Mouse (Mus musculus) urinary bladder, adult 2 months (tissue): Measurements from ENCODE around the gene Sucla2. TPM values are rescaled to one million over a fixed set of nuclear protein-coding genes. Genes with fewer than 3 reads are reported as not detected.
"Not testable (repeated sequence)": the region's sequence is repeated elsewhere in the genome, so short reads cannot be mapped to it uniquely, and the experiment has no call there.

Source experiments
- DNase-seq: peaks from one replicate; pipeline ENCODE4 v3.0.0; 2022; ENCODE audit warnings: low spot score
- polyA plus RNA-seq: library from polyadenylated mRNA; depleted of rRNA; stranded (reverse); fragments of >200 nt; gene quantifications from 2 replicates; pipeline ENCODE4 v1.2.3, GENCODE M21; 2012; rRNA removed

The Sucla2 gene
- polyA plus RNA-seq, 1 experiment, result 76.3 TPM

DNA sequence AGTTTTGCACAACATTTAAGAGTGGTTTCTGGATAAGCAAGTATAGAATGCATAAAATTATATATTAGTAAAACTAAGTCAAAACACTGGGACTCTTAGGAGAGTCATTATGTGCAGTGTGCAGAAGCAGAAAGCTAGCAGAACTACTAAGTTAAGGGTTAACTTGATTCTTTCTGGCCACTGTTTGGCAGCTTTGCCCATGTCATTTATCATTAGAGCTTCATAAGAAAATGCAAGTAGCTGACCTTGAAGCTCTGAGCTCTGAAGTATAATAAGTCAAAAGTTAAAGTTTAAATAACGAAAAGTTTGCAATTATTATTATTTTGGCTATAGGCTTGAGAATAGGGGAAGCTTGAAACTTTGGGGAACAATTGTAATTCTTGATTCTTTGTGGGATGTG lies 89.8 kb downstream of the Sucla2 start:
- DNase-seq, result not testable (repeated sequence)

DNA sequence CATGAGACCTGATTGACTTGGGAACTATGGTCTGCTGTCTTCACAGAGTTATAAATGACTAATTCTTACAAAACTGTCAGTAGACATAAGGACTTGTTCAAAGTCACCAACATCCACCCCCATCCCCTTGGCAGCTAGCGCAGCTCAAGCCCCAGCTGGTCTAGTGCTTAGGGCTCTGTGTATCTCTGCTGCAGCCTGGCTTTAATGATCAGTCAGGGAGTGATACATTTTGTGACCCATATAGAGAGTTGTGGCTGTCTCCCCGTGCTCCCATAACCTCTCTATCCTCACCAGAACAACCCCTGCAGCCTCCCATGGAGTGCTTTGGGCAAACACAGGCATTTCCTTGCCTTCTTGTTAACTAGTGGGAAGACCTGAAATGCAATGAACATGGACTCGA lies 95.8 kb downstream of the Sucla2 start:
- no peak for DNase-seq

DNA sequence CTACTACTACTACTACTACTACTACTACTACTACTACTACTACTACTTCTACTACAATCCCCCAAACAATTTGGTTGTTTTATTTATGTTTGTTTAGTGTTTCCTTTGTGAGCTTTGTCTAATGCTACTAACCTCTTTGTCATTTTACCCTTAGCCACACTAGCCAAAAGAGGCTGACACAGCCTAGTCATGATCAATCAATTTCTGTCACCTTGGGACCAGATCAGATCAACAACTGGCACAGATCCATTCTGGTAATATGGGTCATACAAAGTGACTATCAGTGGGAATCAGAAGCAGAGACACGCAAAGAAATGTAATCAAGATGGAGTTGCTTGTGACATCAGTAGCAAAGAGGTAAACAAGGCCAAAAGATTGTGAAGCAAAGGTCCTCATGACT lies 97.9 kb downstream of the Sucla2 start:
- DNase-seq, result no peak

DNA sequence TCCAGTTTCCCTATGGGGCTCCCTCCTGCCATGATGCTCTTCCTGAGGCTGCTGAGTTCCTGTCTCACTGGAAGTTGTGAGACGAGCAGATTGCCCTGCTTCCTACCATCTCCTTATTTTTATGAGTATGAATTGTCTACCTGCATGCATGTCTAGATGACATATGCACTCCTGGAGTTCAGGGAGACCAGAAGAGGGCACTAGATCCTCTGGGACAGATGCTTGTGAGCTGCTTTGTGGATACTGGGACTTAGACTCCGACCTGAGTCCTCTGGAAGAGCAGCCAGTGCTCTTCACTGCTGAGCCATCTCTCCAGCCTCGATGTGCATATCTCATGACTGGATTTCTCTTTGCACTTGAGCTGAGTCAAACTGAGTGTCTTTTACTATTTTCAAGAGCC lies 100.3 kb downstream of the Sucla2 start:
- DNase-seq, result no peak

GRCm38 (mm10) chr14:73631511-73631910 lies 106.4 kb downstream of the Sucla2 start:
- no peak for DNase-seq

DNA sequence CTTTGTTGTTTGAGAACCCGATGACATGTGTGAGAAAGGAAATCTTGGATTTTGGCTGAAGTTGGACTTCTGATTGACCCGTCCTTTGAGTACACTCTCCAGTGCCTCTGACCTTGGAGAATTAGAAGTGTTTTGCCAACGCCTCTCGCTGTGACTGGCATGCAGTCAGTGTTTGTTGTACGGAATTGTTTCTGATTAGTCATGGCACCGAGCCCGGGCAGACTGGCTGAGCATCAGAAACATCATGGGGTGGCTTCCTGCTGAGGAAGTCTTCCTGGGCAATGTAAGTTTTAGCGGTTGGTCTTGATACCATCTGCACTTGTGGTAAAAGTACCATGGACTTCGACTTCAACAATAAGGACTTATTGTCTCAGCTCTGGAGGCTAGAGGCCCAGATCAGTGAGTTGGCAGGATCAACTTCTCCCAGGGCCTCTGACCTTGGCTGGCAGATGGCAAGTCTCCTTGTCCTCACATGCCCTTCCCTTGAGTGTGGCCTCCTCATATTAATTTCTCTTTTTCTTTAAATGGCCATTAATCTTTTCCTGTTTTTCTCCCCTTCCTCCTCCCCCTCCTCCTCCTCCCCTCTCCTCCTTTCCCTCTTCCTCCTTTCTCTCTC lies 107.6 kb downstream of the Sucla2 start:
- no peak for DNase-seq

DNA sequence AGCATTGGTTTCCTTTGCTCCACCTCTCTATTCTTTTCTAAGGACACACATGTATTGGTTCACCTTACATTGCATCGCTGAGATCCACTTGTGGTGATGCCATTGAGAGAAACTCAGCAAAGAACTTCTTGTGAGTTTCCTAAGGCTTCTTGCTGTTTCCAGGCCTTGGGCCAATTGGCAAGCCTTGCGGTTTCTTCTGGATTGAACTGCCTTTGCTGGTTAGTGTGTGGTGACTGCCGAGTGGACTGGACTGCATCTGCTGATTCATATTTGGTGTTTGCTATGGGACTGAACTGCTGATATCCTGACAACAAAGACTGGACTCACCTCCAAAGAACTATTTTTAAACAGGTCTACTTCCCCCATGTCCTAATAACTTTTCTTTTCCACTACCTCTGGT lies 109.2 kb downstream of the Sucla2 start:
- no peak for DNase-seq

- DNase-seq, result no peak
Measured at GRCm38 (mm10) chr14:73637460-73637859, 112.3 kb downstream of the Sucla2 start.

Other genes starting within 250 kb of the Sucla2 start
- gene Rb1, start 199.5 kb upstream of the Sucla2 start, polyA plus RNA-seq, result 12.8 and 13.7 TPM in 2 replicates
- gene Itm2b, start 140.0 kb upstream of the Sucla2 start, polyA plus RNA-seq, result 1,620 and 1,700 TPM in 2 replicates
- 30.3 and 35.6 TPM in 2 replicates for gene Med4, start 15.3 kb upstream of the Sucla2 start, polyA plus RNA-seq
- gene Nudt15, start 22.9 kb downstream of the Sucla2 start, polyA plus RNA-seq, result 1.7 and 2.2 TPM in 2 replicates
- gene Gm21750, start 135.9 kb downstream of the Sucla2 start, polyA plus RNA-seq, result not detected in 2 replicates